Mouse (Mus musculus) E14TG2a.4 (cell line): Measurements from ENCODE around the gene Gal.

Experiments used
- CTCF ChIP-seq: conservative IDR thresholded peaks from 2 replicates; pipeline ENCODE4 v1.5.1; 2014; ENCODE audit warnings: low read length
- NANOG ChIP-seq: IDR thresholded peaks from 2 replicates; pipeline ENCODE4 v1.6.1; 2014; ENCODE audit warnings: borderline replicate concordance, low read length, mixed read lengths
- POU5F1 ChIP-seq: IDR thresholded peaks from 2 replicates; pipeline ENCODE4 v1.6.1; 2014; ENCODE audit warnings: low read length, borderline replicate concordance

DNA sequence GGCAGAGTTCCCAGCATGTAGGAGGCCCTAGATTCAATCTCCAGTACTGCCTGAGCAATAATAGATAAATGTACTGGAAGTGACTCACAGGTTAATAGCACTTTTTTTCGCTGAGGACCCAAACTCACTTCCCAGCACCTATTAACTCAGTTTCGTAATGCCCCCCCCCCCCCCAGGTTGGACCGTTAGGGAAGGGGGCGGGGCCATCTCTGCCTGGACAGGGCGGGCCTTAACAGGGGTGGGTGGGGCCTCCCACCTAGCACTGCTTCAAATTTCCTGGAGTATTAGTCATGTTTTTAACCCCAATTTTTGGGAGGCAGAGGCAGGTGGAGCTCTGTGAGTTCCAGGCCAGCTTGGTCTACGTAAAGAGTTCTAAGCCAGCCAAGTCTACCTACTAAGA is 26.3 kb downstream of the Gal start:
- no peak for TF ChIP-seq POU5F1
- no peak for TF ChIP-seq CTCF
- TF ChIP-seq NANOG = no peak
